Mouse (Mus musculus) kidney, adult 2 months (tissue): ENCODE results near the gene Tanc1. TPM values are rescaled to one million over a fixed set of nuclear protein-coding genes. Genes with fewer than 3 reads are reported as not detected.

Experiments used
- DNase-seq: peaks from one replicate; pipeline ENCODE4 v3.0.0; 2021
- H3K27ac ChIP-seq: fragments of 200-500 bp; 2 replicates; pipeline ENCODE4 v1.5.1; 2012; ENCODE audit warnings: low read depth, low read length, control low read depth, inconsistent platforms; ENCODE audit not compliant: insufficient read depth
- H3K27me3 ChIP-seq: fragments of 200-500 bp; replicated peaks from 2 replicates; pipeline ENCODE4 v1.6.1; 2012; ENCODE audit warnings: mild to moderate bottlenecking, moderate library complexity, low read length, inconsistent platforms; ENCODE audit not compliant: control insufficient read depth, insufficient read depth
- H3K36me3 ChIP-seq: fragments of 200-500 bp; 2 replicates; pipeline ENCODE4 v1.6.1; 2012; ENCODE audit warnings: mild to moderate bottlenecking, moderate library complexity, low read length, inconsistent platforms; ENCODE audit not compliant: control insufficient read depth, insufficient read depth
- H3K4me1 ChIP-seq: fragments of 200-500 bp; 2 replicates; pipeline ENCODE4 v1.6.1; 2011; ENCODE audit warnings: low read length; ENCODE audit not compliant: control insufficient read depth, insufficient read depth
- H3K4me3 ChIP-seq: fragments of 200-500 bp; 2 replicates; pipeline ENCODE4 v1.5.1; 2011; ENCODE audit warnings: mild to moderate bottlenecking, low read depth, low read length, control low read depth; ENCODE audit not compliant: insufficient read depth
- CTCF ChIP-seq: fragments of 200-500 bp; conservative IDR thresholded peaks from 2 replicates; pipeline ENCODE4 v1.5.1; 2011; ENCODE audit warnings: low read depth, mild to moderate bottlenecking, control low read depth, low read length, moderate library complexity, mixed read lengths; ENCODE audit not compliant: insufficient read depth, insufficient read length
- POLR2A ChIP-seq: fragments of 200-500 bp; IDR thresholded peaks from one replicate; pipeline ENCODE4 v1.6.1; 2011; ENCODE audit warnings: low read depth, low read length, control low read depth
- WGBS: fragments of 180-500 bp; shearing (Covaris S2); methylation state at CpG from one replicate; pipeline ENCODE4 v1.1.7; 2018; 5-methylcytosine and 5-hydroxymethylcytosine counted together
- polyA plus RNA-seq: library from polyadenylated mRNA; depleted of rRNA; stranded (reverse); fragments of >200 nt; gene quantifications from 2 replicates; pipeline ENCODE4 v1.2.3, GENCODE M21; 2012

Gene Tanc1
- polyA plus RNA-seq, 1 experiment = 24.0 TPM

GRCm38 (mm10) chr2:59625927-59626326 is 14.1 kb downstream of the Tanc1 start:
- no peak for DNase-seq
- 50% methylated on average over 8 of the region's 8 CpGs for WGBS
- no peaks in the 10 kb centered on the region for H3K36me3 ChIP-seq

DNA sequence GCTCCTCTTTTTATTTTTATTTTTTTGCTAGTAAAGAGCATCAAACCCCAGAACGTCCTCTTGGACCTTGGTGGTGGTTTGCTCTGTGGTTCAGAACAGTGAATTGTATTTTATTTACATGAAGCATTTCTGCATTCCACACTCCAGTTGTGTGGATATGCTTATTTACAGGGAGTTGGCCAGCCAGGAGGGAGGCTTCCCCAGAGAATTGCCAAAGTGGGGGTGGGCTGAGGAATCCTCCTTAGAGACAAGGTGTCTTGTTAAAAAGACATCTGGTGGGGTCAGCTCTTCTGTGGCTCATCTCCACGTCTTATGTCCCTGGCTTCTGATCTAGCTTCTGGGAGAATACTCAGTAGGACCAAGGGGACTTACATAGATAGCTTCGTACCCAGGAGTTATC is 14.6 kb downstream of the Tanc1 start:
- Histone ChIP-seq H3K27me3 (no peaks in the 10 kb centered on the region), H3K4me3 (no peak overlapping the region), H3K4me1 (peaks cover 36% of the 10 kb centered on the region), H3K27ac (no peak overlapping the region), H3K36me3 (no peaks in the 10 kb centered on the region)
- no peak for TF ChIP-seq POLR2A
- no peak for TF ChIP-seq CTCF
- WGBS = 71% methylated on average over 3 of the region's 3 CpGs
- DNase-seq = no peak

More at GRCm38 (mm10) chr2:59625927-59626326, 14.1 kb downstream of the Tanc1 start:
- Histone ChIP-seq H3K27ac (no peak overlapping the region), H3K4me1 (peaks cover 31% of the 10 kb centered on the region), H3K4me3 (no peak overlapping the region), H3K27me3 (no peaks in the 10 kb centered on the region)
- TF ChIP-seq POLR2A = no peak
- TF ChIP-seq CTCF = no peak

- H3K4me1 ChIP-seq = peaks cover 42% of the 10 kb centered on the region
- WGBS = 39% methylated on average over 1 of the region's 1 CpGs
- peak overlapping the region; percentile 5; the same call in 1 of the 2 replicates for H3K27ac ChIP-seq
- H3K36me3 ChIP-seq = no peaks in the 10 kb centered on the region
- no peaks in the 10 kb centered on the region for H3K27me3 ChIP-seq
- TF ChIP-seq CTCF (no peak), POLR2A (no peak)
- no peak for DNase-seq
- H3K4me3 ChIP-seq = no peak overlapping the region
Observed at GRCm38 (mm10) chr2:59627502-59627901, 15.7 kb downstream of the Tanc1 start.

DNA sequence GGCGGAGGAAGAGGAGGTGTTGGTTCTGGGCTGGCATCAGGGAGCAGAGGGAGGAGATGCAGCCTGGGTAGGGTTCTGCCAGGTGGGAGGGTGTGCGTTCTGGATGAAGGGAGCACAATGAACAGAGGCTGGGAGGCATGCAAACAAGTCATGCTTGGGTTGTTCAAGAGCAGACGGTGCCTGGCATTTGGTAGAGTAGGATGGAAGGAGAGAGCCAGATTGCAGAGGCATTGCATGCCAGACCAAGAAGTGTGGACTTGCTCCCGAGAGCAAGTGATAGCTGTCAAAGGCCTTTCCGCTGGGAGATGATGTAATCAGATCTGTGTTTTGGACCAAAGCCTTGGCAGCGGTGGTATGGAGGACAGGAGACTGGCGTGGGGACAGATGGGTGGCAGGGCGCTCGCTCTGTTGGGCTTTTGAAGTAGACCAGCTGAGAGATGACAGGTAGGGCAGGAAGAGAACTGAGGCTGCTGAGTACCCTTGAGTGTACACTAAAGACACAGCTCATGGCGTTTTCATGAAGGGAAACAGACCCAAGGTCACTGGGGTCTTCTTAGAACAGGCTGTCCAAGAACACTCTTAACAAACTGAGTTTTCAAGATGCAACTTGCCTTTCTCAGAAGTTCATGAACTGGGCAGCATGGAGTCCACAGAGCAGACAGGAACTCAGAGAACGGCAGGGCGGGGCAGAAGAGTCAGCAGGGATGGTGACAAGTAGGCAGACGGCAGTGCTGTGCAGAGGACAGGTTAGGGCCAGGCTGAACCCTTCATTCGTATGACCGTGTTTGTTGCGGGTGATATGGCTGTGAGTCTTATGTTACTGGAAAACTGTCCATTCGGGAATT is 16.4 kb downstream of the Tanc1 start:
- 47% methylated on average over 17 of the region's 17 CpGs for WGBS
- Histone ChIP-seq H3K4me3 (no peak overlapping the region), H3K36me3 (no peaks in the 10 kb centered on the region), H3K4me1 (peaks cover 43% of the 10 kb centered on the region), H3K27me3 (no peaks in the 10 kb centered on the region), H3K27ac (peak overlapping the region; percentile 5; the same call in 1 of the 2 replicates)
- TF ChIP-seq POLR2A = no peak
- TF ChIP-seq CTCF = no peak
- DNase-seq = peak; percentile 71

DNA sequence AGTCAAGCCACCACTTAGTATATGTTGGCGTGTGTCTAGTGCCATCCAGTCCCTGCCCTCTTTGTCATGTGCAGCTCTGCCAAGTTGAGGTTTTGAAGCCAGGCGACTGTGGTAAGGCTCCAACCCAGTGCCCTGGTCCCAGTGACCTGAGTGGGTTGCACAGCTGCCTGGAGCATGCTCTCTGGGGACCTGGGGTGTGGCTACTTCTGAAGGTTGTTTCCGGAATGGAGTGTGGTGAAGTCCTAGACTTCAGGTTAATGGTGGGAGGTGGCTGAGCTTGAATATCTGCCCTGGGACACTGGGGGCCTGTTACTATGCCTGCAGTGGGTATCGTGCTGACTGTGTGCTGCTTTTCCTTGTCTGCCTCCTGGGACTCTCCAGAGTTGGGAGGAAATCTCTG is 18.0 kb downstream of the Tanc1 start:
- no peak overlapping the region for H3K4me3 ChIP-seq
- H3K27me3 ChIP-seq = no peaks in the 10 kb centered on the region
- H3K36me3 ChIP-seq = no peaks in the 10 kb centered on the region
- TF ChIP-seq CTCF (no peak), POLR2A (no peak)
- no peak overlapping the region for H3K27ac ChIP-seq
- no peak for DNase-seq
- H3K4me1 ChIP-seq = peaks cover 47% of the 10 kb centered on the region
- 52% methylated on average over 4 of the region's 4 CpGs for WGBS

- WGBS = 47% methylated on average over 5 of the region's 5 CpGs
- Histone ChIP-seq H3K4me3 (no peak overlapping the region), H3K36me3 (no peaks in the 10 kb centered on the region), H3K27me3 (no peaks in the 10 kb centered on the region), H3K27ac (no peak overlapping the region), H3K4me1 (peaks cover 47% of the 10 kb centered on the region)
- DNase-seq = peak; percentile 38
- TF ChIP-seq POLR2A (no peak), CTCF (no peak)
Observed at GRCm38 (mm10) chr2:59631406-59631805, 19.6 kb downstream of the Tanc1 start.

DNA sequence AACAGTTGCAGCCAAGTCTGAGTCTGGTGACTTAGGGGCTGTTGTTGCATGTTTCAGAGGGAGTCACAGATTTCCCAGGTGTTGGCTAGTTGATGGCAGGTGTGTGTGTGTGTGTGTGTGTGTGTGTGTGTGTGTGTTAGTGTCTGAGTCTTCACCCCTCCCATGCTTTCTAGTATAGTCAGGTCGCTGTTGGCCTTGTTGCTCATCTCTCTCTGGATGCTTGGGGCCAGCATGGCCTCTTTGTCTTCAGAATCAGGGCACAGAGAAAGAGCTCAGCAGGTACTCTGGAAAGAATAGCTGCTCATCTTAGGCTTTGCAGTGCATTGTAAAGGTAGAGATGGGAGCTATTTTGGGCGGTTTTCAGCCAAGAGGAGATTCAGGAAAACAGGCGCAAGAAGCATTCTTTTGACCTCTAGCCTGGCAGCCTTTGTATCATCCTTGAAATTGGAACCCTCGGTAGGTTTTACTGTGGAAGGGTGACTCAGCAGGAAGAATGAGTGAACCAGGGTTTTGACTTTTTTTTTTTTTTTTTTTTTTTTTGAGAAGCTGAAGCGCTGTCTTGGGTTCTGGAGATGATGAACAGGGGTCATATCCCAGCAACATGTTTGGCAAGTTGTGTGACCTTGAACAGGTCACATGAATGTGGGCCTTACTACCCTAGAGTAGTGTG is 22.1 kb downstream of the Tanc1 start:
- WGBS = 56% methylated on average over 5 of the region's 5 CpGs
- Histone ChIP-seq H3K27me3 (no peaks in the 10 kb centered on the region), H3K27ac (peak overlapping the region; percentile 26; the same call in 1 of the 2 replicates), H3K4me3 (no peak overlapping the region), H3K36me3 (no peaks in the 10 kb centered on the region), H3K4me1 (peaks cover 26% of the 10 kb centered on the region)
- no peak for DNase-seq
- no peak for TF ChIP-seq CTCF
- no peak for TF ChIP-seq POLR2A
